Mouse (Mus musculus): ENCODE data around the gene Nmb. TPM values are rescaled to one million over a fixed set of nuclear protein-coding genes. Genes with fewer than 3 reads are reported as not detected.

Nmb gene
- polyA plus RNA-seq (2012; rRNA removed), result 11.1 and 13.0 TPM in 2 replicates

DNA sequence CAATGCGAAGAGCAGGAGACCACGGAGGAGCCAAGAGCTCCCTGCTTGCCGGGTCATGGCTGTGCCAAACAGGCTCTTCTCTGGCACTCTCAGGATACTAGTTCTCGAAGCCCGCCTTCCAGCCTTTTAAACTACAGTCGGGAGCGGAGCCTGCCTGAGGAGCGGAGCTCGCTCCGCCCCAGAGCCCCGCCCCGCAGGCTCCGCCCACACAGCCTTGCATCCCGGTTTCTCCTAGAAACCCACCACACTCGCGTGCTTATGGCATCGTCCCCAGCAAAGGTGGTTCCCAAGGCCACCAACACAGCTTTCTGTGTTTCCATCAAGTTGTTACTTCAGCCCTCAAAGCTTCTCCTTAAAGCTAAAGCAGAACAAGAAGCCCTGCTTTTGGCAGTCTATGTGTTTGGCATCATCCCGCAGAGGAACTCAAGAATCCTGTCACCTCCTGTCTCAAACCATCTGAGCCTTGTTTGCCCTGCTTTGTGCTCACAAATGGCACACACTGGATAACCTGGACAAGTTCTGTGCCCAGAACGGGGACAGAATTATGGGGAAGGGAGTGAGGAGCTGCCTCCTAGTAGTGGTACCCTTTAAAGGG is at the start of gene Nmb:
TSS of gene Nmb (minus strand) at position 156 of the 595 bp plus-strand sequence.

DNA sequence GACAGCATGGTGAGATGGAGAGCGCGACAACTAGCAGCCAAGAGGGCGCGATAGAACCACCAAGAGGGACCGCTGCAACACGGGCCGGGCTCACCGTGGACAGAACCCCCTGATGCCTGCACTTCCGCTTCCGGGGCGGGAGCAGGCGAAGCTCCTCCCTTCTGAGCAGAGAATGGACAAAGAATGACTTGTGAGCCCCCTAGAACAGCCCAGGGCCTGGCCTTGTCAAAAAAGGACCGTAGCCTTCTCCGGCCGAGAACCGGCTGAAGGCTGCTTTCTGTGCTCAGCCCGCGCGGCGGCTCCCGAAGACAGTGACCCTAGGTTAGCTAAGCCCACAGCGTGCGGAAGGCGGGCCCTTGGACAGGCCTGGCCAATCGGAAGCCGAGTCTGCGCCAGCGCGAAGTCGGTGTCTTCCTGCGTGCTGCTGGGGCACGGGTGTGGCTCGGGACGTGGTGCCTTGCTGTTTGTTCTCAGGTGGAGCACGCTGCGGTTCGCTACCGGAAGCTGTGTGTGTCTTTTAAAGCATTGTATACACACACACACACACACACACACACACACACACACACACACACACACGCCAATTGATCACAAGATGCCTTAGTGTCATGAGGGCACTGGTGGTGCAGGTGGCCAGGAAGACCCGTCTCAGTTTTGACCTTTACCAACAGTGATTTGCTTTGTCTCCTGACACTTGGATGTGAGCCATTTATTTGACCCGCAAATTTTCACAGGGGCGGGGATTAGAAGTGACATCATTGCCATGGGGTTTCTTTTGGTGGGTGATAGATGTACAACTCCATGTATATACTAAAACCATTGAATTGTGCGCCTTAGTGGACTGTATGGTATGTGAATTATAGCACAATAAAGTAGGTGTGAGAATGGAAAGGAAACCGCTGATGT is 42.8 kb upstream of the Nmb start, which contains the start of gene Sec11a:
TSS of gene Sec11a (minus strand) at position 336 of the 906 bp plus-strand sequence.

GRCm38 (mm10) chr7:80900944-80901501 is 3.9 kb downstream of the Nmb start, which contains the start of gene Wdr73:
Gene Wdr73, minus strand, starts transcription at chr7:80901269.

DNA sequence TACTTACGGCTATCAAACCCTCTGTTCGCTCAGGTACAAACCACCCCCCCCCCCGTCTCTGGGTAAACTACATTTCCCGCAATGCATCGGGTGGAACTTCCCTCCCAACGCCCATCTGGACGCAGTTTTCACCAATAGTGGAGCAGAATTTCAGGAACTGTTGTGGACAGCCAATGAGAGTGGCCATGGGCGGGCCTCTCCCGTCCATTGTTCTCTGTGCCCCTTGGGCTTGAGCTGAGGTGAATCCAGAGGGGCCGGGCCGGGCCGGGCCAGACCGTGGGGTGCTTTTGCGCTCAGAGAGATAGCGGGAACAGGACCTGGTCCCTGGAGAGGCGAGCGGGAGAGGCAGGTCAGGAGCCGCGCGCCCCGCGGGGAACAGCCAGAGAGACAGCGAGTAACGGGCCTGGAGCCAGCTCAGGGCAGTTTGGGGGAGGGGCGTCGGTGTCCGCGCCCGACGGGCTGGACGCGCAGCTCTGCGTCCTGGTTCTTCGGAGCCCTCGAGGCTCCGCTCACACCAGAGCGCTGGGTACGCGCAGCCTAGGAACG is 44.1 kb downstream of the Nmb start, which contains the start of gene Zscan2:
TSS of gene Zscan2 (plus strand) at position 192 of the 546 bp plus-strand sequence.

Other genes starting within 250 kb of the Nmb start
- 11.4 and 14.0 TPM in 2 replicates for gene Crtc3, start 216.2 kb downstream of the Nmb start, polyA plus RNA-seq (2012; rRNA removed)
- gene Iqgap1, start 79.1 kb downstream of the Nmb start, polyA plus RNA-seq (2012; rRNA removed), result 24.8 and 30.0 TPM in 2 replicates
- 36.5 and 36.8 TPM in 2 replicates for gene Zscan2, start 44.2 kb downstream of the Nmb start, polyA plus RNA-seq (2012; rRNA removed)
- 32.5 and 33.7 TPM in 2 replicates for gene Wdr73, start 3.8 kb downstream of the Nmb start, polyA plus RNA-seq (2012; rRNA removed)
- 113 and 135 TPM in 2 replicates for gene Sec11a, start 42.7 kb upstream of the Nmb start, polyA plus RNA-seq (2012; rRNA removed)
- gene Zfp592, start 88.6 kb upstream of the Nmb start, polyA plus RNA-seq (2012; rRNA removed), result 19.0 and 20.7 TPM in 2 replicates
- 0.07 and 0.53 TPM in 2 replicates for gene Alpk3, start 152.5 kb upstream of the Nmb start, polyA plus RNA-seq (2012; rRNA removed)
- gene Slc28a1, start 209.7 kb upstream of the Nmb start, polyA plus RNA-seq (2012; rRNA removed), result 0.04 and 0.09 TPM in 2 replicates

All from central nervous system, embryonic 14 days (tissue).